Mouse (Mus musculus) testis, adult 2 months (tissue): Measurements from ENCODE around the gene Lgr6. TPM values are rescaled to one million over a fixed set of nuclear protein-coding genes. Genes with fewer than 3 reads are reported as not detected.

Experiments used
- H3K27ac ChIP-seq: fragments of 200-500 bp; 2 replicates; pipeline ENCODE4 v1.5.1; 2012; ENCODE audit warnings: low read depth, low read length; ENCODE audit not compliant: control insufficient read depth, insufficient read depth
- H3K27me3 ChIP-seq: fragments of 200-500 bp; 2 replicates; pipeline ENCODE4 v1.6.1; 2012; ENCODE audit warnings: mild to moderate bottlenecking, low read length, moderate library complexity; ENCODE audit not compliant: control insufficient read depth, insufficient read depth
- H3K36me3 ChIP-seq: fragments of 200-500 bp; 2 replicates; pipeline ENCODE4 v1.6.1; 2012; ENCODE audit warnings: mild to moderate bottlenecking, low read length; ENCODE audit not compliant: control insufficient read depth, insufficient read depth
- H3K4me1 ChIP-seq: fragments of 200-500 bp; 2 replicates; pipeline ENCODE4 v1.6.1; 2012; ENCODE audit warnings: low read length; ENCODE audit not compliant: control insufficient read depth, insufficient read depth
- H3K4me3 ChIP-seq: fragments of 200-500 bp; 2 replicates; pipeline ENCODE4 v1.5.1; 2012; ENCODE audit warnings: low read depth, mild to moderate bottlenecking, low read length, moderate library complexity, mixed read lengths; ENCODE audit not compliant: control insufficient read depth
- CTCF ChIP-seq: fragments of 200-500 bp; IDR thresholded peaks from 2 replicates; pipeline ENCODE4 v1.5.1; 2012; ENCODE audit warnings: low read depth, mild to moderate bottlenecking, inconsistent platforms, low read length, moderate library complexity; ENCODE audit not compliant: control insufficient read depth, insufficient read depth, insufficient replicate concordance
- POLR2A ChIP-seq: fragments of 200-500 bp; IDR thresholded peaks from 2 replicates; pipeline ENCODE4 v1.6.1; 2012; ENCODE audit warnings: low read depth, mild to moderate bottlenecking, inconsistent platforms, low read length, moderate library complexity; ENCODE audit not compliant: control insufficient read depth
- polyA plus RNA-seq: library from polyadenylated mRNA; depleted of rRNA; stranded (reverse); fragments of >200 nt; gene quantifications from 2 replicates; pipeline ENCODE4 v1.2.3, GENCODE M21; 2012

Gene Lgr6
- polyA plus RNA-seq, 1 experiment, result 3.0 TPM

DNA sequence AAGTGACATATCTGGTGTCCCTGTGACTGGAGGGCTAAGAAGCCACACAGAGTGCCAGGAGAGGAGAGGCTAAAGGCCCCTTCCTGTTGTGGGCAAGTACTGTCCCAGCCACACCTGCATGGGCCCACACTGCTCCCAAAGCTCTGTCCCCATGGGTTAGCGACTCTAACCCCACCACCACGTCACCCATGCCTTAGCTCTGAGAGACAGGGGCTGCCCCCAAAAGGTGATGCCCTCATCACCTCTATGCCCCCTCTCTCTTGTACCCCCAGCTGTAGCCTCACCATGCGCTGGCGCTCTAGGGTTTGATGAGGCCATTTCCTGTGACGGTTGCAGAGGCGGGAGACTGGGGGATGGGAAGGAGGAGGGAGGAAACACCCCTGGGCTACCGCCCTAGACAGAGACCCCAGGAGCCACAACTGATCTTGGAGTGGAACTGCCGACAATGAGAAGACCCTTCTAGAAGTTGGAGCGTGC, 27.9 kb upstream of the Lgr6 start:
- no peaks in the 10 kb centered on the region; the same call in 1 of the 2 replicates for H3K4me1 ChIP-seq
- TF ChIP-seq CTCF (no peak), POLR2A (no peak)
- H3K4me3 ChIP-seq, result no peak overlapping the region
- H3K27ac ChIP-seq, result no peak overlapping the region
- H3K27me3 ChIP-seq, result no peaks in the 10 kb centered on the region
- H3K36me3 ChIP-seq, result no peaks in the 10 kb centered on the region

- no peaks in the 10 kb centered on the region; the same call in 1 of the 2 replicates for H3K4me1 ChIP-seq
- H3K27me3 ChIP-seq, result no peaks in the 10 kb centered on the region
- no peaks in the 10 kb centered on the region for H3K36me3 ChIP-seq
- H3K4me3 ChIP-seq, result no peak within 1 kb of the TSS
- H3K27ac ChIP-seq, result no peak within 1 kb of the TSS
- TF ChIP-seq CTCF, result peak; percentile 54; the same call in 1 of the 2 replicates
- no peak for TF ChIP-seq POLR2A
Observed at GRCm38 (mm10) chr1:135132473-135132872, 27.4 kb upstream of the Lgr6 start, which contains the start of gene Ptpn7. Gene Ptpn7, plus strand, starts transcription at chr1:135132700.

GRCm38 (mm10) chr1:135131560-135131959, 26.5 kb upstream of the Lgr6 start:
- TF ChIP-seq POLR2A (no peak), CTCF (no peak)
- no peaks in the 10 kb centered on the region for H3K27me3 ChIP-seq
- H3K4me3 ChIP-seq, result no peak overlapping the region
- H3K4me1 ChIP-seq, result no peaks in the 10 kb centered on the region; the same call in 1 of the 2 replicates
- no peaks in the 10 kb centered on the region for H3K36me3 ChIP-seq
- H3K27ac ChIP-seq, result no peak overlapping the region

DNA sequence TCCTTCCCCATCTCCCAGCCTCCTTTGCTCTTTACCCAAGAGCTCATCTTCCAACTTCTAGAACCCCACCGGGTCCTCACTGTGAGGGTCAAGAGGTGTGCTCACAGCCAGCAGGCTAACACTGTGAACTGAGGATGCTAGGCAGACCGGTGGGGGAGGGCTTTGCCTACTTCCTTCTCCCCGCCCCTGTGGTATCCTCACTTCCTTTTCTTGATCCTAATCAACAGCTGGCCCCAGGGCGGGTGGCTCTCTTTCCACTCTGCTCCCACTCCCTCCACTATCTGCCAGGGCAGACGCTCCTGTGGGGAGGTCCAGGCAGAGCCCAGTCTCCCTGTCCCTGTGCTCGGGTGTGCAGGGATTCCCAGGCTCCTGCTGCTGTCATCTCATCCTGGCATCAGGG, 26.0 kb upstream of the Lgr6 start:
- TF ChIP-seq POLR2A (no peak), CTCF (no peak)
- Histone ChIP-seq H3K4me1 (no peaks in the 10 kb centered on the region; the same call in 1 of the 2 replicates), H3K4me3 (no peak overlapping the region), H3K27ac (no peak overlapping the region), H3K36me3 (no peaks in the 10 kb centered on the region), H3K27me3 (no peaks in the 10 kb centered on the region)

- Histone ChIP-seq H3K4me3 (no peak overlapping the region), H3K36me3 (no peaks in the 10 kb centered on the region), H3K4me1 (no peaks in the 10 kb centered on the region; the same call in 1 of the 2 replicates), H3K27me3 (no peaks in the 10 kb centered on the region), H3K27ac (no peak overlapping the region)
- TF ChIP-seq POLR2A (no peak), CTCF (no peak)
Observed at GRCm38 (mm10) chr1:135130376-135131018, 25.4 kb upstream of the Lgr6 start.

GRCm38 (mm10) chr1:135129543-135130183, 24.6 kb upstream of the Lgr6 start:
- no peaks in the 10 kb centered on the region; the same call in 1 of the 2 replicates for H3K4me1 ChIP-seq

GRCm38 (mm10) chr1:135128986-135129385, 23.9 kb upstream of the Lgr6 start:
- Histone ChIP-seq H3K27ac (no peak overlapping the region), H3K4me3 (no peak overlapping the region), H3K4me1 (no peaks in the 10 kb centered on the region; the same call in 1 of the 2 replicates), H3K27me3 (no peaks in the 10 kb centered on the region), H3K36me3 (no peaks in the 10 kb centered on the region)
- no peak for TF ChIP-seq POLR2A
- no peak for TF ChIP-seq CTCF

More at GRCm38 (mm10) chr1:135129543-135130183, 24.6 kb upstream of the Lgr6 start:
- no peaks in the 10 kb centered on the region for H3K36me3 ChIP-seq
- H3K4me3 ChIP-seq, result no peak overlapping the region
- H3K27ac ChIP-seq, result no peak overlapping the region
- no peaks in the 10 kb centered on the region for H3K27me3 ChIP-seq
- TF ChIP-seq POLR2A, result no peak
- no peak for TF ChIP-seq CTCF
